In genomic region chr16:31412321-31412720, GRCm38 (mm10) we compare ENCODE assay signal across 10 mouse cellular contexts. TPM values are rescaled to one million over a fixed set of nuclear protein-coding genes. Genes with fewer than 3 reads are reported as not detected.
DNase-seq lines count a peak whose midpoint lies in the region; ATAC-seq and TF ChIP-seq lines count a peak whose summit lies in the region.
"Had no signal": no experiment of that assay in that cellular context is flagged by ENCODE, and none has a peak within 500 bp of the region (broad histone marks: within the 10 kb centered on the region; RNA-seq: fewer than 3 reads in every experiment).

No protein-coding gene starts in this region.

- no peak overlapping the region for H3K9ac ChIP-seq in liver, embryonic 14.5 days (replicated peaks)
- H3K9ac ChIP-seq: neural tube, embryonic 12.5 days; stomach, embryonic 15.5 days had no signal

- ATAC-seq in liver, embryonic 14.5 days (ENCODE audit: insufficient read depth): peak; percentile 68

- H3K27me3 ChIP-seq in heart, embryonic 10.5 days (ENCODE audit: insufficient read depth, poor library complexity, severe bottlenecking): no peaks in the 10 kb centered on the region
- no peaks in the 10 kb centered on the region for H3K27me3 ChIP-seq in C2C12 (ENCODE audit: control insufficient read depth, insufficient read depth, insufficient read length)
- no peaks in the 10 kb centered on the region for H3K27me3 ChIP-seq in liver, embryonic 14.5 days (ENCODE audit: control insufficient read depth, insufficient read depth, low read length)
- H3K27me3 ChIP-seq: neural tube, embryonic 12.5 days; stomach, embryonic 15.5 days had no signal

- no peaks in the 10 kb centered on the region for H3K9me3 ChIP-seq in heart, embryonic 10.5 days
- H3K9me3 ChIP-seq in liver, embryonic 14.5 days (ENCODE audit: control insufficient read depth, low read length): no peaks in the 10 kb centered on the region
- H3K9me3 ChIP-seq: neural tube, embryonic 12.5 days; stomach, embryonic 15.5 days had no signal

- H3K79me2 ChIP-seq in C2C12 (ENCODE audit: control insufficient read depth, insufficient read depth): no peaks in the 10 kb centered on the region

- no peak overlapping the region for H3K4me2 ChIP-seq in liver, embryonic 14.5 days (ENCODE audit: low read depth)
- H3K4me2 ChIP-seq: neural tube, embryonic 12.5 days; stomach, embryonic 15.5 days had no signal

- WGBS in heart, embryonic 10.5 days: 66% methylated on average over 14 of the region's 14 CpGs
- WGBS in liver, embryonic 14.5 days (ENCODE audit: insufficient replicate concordance): 55% methylated on average over 14 of the region's 14 CpGs

- no peaks in the 10 kb centered on the region for H3K36me3 ChIP-seq in heart, embryonic 10.5 days
- H3K36me3 ChIP-seq in C2C12 (ENCODE audit: control insufficient read depth, insufficient read depth): no peaks in the 10 kb centered on the region
- no peaks in the 10 kb centered on the region for H3K36me3 ChIP-seq in liver, embryonic 14.5 days (replicated peaks; ENCODE audit: control insufficient read depth, insufficient read depth, low read depth)
- H3K36me3 ChIP-seq: neural tube, embryonic 12.5 days; stomach, embryonic 15.5 days had no signal

- no peaks in the 10 kb centered on the region for H3K4me1 ChIP-seq in heart, embryonic 10.5 days
- no peaks in the 10 kb centered on the region for H3K4me1 ChIP-seq in liver, embryonic 14.5 days (replicated peaks; ENCODE audit: control insufficient read depth in 2 of 2, insufficient read depth in 2 of 2, low read length in 1 of 2)
- H3K4me1 ChIP-seq: neural tube, embryonic 12.5 days; stomach, embryonic 15.5 days had no signal

- H3K4me3 ChIP-seq in heart, embryonic 10.5 days: no peak overlapping the region
- no peak overlapping the region for H3K4me3 ChIP-seq in C2C12 (ENCODE audit: insufficient read depth, poor library complexity, severe bottlenecking)
- peak overlapping the region; percentile 41 for H3K4me3 ChIP-seq in gastrocnemius, adult 2 months
- no peak overlapping the region for H3K4me3 ChIP-seq in liver, embryonic 14.5 days (ENCODE audit: insufficient read depth in 1 of 2, low read depth in 2 of 2, low read length in 2 of 2)
- H3K4me3 ChIP-seq: neural tube, embryonic 12.5 days; stomach, embryonic 15.5 days had no signal

- no peak overlapping the region for H3K27ac ChIP-seq in heart, embryonic 10.5 days
- H3K27ac ChIP-seq in gastrocnemius, adult 2 months: no peak overlapping the region
- H3K27ac ChIP-seq in liver, embryonic 14.5 days: no peak overlapping the region
- H3K27ac ChIP-seq: neural tube, embryonic 12.5 days; stomach, embryonic 15.5 days had no signal

- no peaks in the 10 kb centered on the region for H3K79me3 ChIP-seq in C2C12 (ENCODE audit: low read depth)

- TF ChIP-seq EP300 in liver, embryonic 14.5 days (IDR thresholded peaks at IDR 0.05; ENCODE audit: low read depth): no peak

- DNase-seq in heart, adult 8-10 months (ENCODE audit: low spot score): peak; percentile 44
- no peak for DNase-seq in heart, embryonic 10.5 days (ENCODE audit: low spot score)
- DNase-seq in gastrocnemius, adult 2 months: peak; percentile 77
- peak in 1 of 3 experiments; percentile 35 for DNase-seq in liver, embryonic 14.5 days (ENCODE audit: low read depth in 3 of 3, low spot score in 3 of 3)
- DNase-seq in retina, postnatal 1 day: no peak
- no peak for DNase-seq in right cerebral cortex, postnatal 25 days
- DNase-seq in cerebellum, postnatal 36 days: no peak

- H3ac ChIP-seq in C2C12 (ENCODE audit: control insufficient read depth, insufficient read length, low read depth): no peak overlapping the region

- intact Hi-C loops in gastrocnemius, adult 2 months (cut with DNase I): no loop called here

- TF ChIP-seq CTCF in C2C12 (IDR thresholded peaks at IDR 0.05; ENCODE audit: control insufficient read depth, insufficient read depth, insufficient read length): no peak
- TF ChIP-seq CTCF in gastrocnemius, adult 2 months (IDR thresholded peaks at IDR 0.05): no peak
- TF ChIP-seq CTCF in liver, embryonic 14.5 days (IDR thresholded peaks at IDR 0.05; ENCODE audit: low read depth): no peak

TF ChIP-seq in C2C12, 6 proteins besides CTCF, POLR2A, EP300 and RAD21:
- TF ChIP-seq USF1 (IDR thresholded peaks at IDR 0.05; ENCODE audit: low read depth) (peak; percentile 92), MYOG (IDR thresholded peaks at IDR 0.05; ENCODE audit: control insufficient read depth, extremely low read depth, insufficient read length) (no peak)

RNA-seq across cellular contexts. Expression of gene Bdh1, which starts 9.8 kb away (rescaled TPM):
- 100 to 1,000 TPM; 234 to 417 (median 264) TPM for total RNA-seq in heart, adult 8-10 months (2022)
- 10.7 and 13.8 TPM in 2 replicates for polyA plus RNA-seq in heart, embryonic 10.5 days (2016; fragmentation: Nextera tagmentation; extraction: Ambion mirVana)
- 0.54 TPM for polyA plus RNA-seq in C2C12 (2012; fragmentation: generic; extraction: Trizol)
- total RNA-seq in gastrocnemius, adult 2 months (2021): 100 to 1,000 TPM in 1 of 2 experiments, 10 to 100 TPM in 1; 71.4 to 144 TPM
- polyA plus RNA-seq in liver, embryonic 14.5 days (2012; rRNA removed): 74.4 and 91.3 TPM in 2 replicates
- 48.9 and 52.5 TPM in 2 replicates for polyA plus RNA-seq in liver, embryonic 14.5 days (2014; fragmentation: Nextera tagmentation; extraction: Ambion mirVana)

Comparison
In these comparisons a context has a peak if more than half of its experiments do, and no peak if none do; other contexts are left out.
1. DNase-seq: peak in heart, adult 8-10 months (single experiment) and gastrocnemius, adult 2 months (single experiment); none in heart, embryonic 10.5 days (single experiment), retina, postnatal 1 day (single experiment), right cerebral cortex, postnatal 25 days (single experiment) and cerebellum, postnatal 36 days (0 of 2).